Mouse (Mus musculus): ENCODE results near the gene Mymx. TPM values are rescaled to one million over a fixed set of nuclear protein-coding genes. Genes with fewer than 3 reads are reported as not detected.

The Mymx gene
- total and polyA plus RNA-seq, 3 experiments, result not detected

- peak; percentile 80 for DNase-seq (ENCODE audit: extremely low read depth)
- peaks cover 14 to 42% of the 10 kb centered on the region in 2 experiments for H3K4me1 ChIP-seq (ENCODE audit: control insufficient read depth in 1 of 2, insufficient read depth in 2 of 2)
- H3K27me3 ChIP-seq (replicated peaks), result no peaks in the 10 kb centered on the region
- H3K79me2 ChIP-seq (replicated peaks; ENCODE audit: control insufficient read depth, extremely low read depth, insufficient read depth, poor library complexity, severe bottlenecking), result peaks cover 33% of the 10 kb centered on the region
- peak overlapping the region; percentile 79 for H3K4me2 ChIP-seq (ENCODE audit: insufficient read depth, low read depth, poor library complexity, severe bottlenecking)
- H3K9me3 ChIP-seq (replicated peaks; ENCODE audit: low read length), result no peaks in the 10 kb centered on the region
- no peak for TF ChIP-seq CHD1 (IDR thresholded peaks at IDR 0.05; ENCODE audit: low read depth, low read length)
- peak; percentile 12; the same call in 1 of the 2 replicates for TF ChIP-seq MAX (IDR thresholded peaks at IDR 0.05; ENCODE audit: low read length)
- peak; percentile 64; the same call in 1 of the 2 replicates for TF ChIP-seq ZMIZ1 (IDR thresholded peaks at IDR 0.05; ENCODE audit: low read depth, low read length)
- no peak for TF ChIP-seq SMC3 (IDR thresholded peaks at IDR 0.05; ENCODE audit: low read depth, low read length)
- no peak for TF ChIP-seq CHD2 (IDR thresholded peaks at IDR 0.05; ENCODE audit: low read length)
- no peak for TF ChIP-seq POLR2A (IDR thresholded peaks at IDR 0.05; ENCODE audit: low read depth, low read length)
- TF ChIP-seq IRF4 (IDR thresholded peaks at IDR 0.05; ENCODE audit: low read depth, low read length), result peak; percentile 75
- no peak for TF ChIP-seq UBTF (IDR thresholded peaks at IDR 0.05; ENCODE audit: low read depth, low read length)
- TF ChIP-seq SIN3A (IDR thresholded peaks at IDR 0.05; ENCODE audit: low read length), result peak; percentile 47; the same call in 1 of the 2 replicates
- peak; percentile 34; the same call in 1 of the 2 replicates for TF ChIP-seq EP300 (IDR thresholded peaks at IDR 0.05; ENCODE audit: low read length)
- TF ChIP-seq NELFE (IDR thresholded peaks at IDR 0.05; ENCODE audit: low read depth, low read length), result peak; percentile 30; the same call in 1 of the 2 replicates
- 0 out of 2 replicates have a peak, but pooled peaks have one; percentile 35 for TF ChIP-seq HCFC1 (IDR thresholded peaks at IDR 0.05; ENCODE audit: low read depth, low read length)
- TF ChIP-seq USF2 (conservative IDR thresholded peaks at IDR 0.05; ENCODE audit: low read depth, low read length), result no peak
- 0 out of 2 replicates have a peak, but pooled peaks have one; percentile 35 for TF ChIP-seq MYC (IDR thresholded peaks at IDR 0.05; ENCODE audit: low read depth, low read length)
- no peak for TF ChIP-seq E2F4 (IDR thresholded peaks at IDR 0.05; ENCODE audit: insufficient replicate concordance, low read depth, low read length)
- TF ChIP-seq MXI1 (IDR thresholded peaks at IDR 0.05; ENCODE audit: low read depth, low read length), result peak; percentile 76; the same call in 1 of the 2 replicates
- no peak for TF ChIP-seq MAFK (IDR thresholded peaks at IDR 0.05; ENCODE audit: insufficient replicate concordance, low read length)
- no peak for TF ChIP-seq TBP (conservative IDR thresholded peaks at IDR 0.05; ENCODE audit: low read depth, low read length)
- TF ChIP-seq RAD21 (IDR thresholded peaks at IDR 0.05; ENCODE audit: low read depth, low read length), result peak; percentile 20
- no peak for TF ChIP-seq RCOR1 (conservative IDR thresholded peaks at IDR 0.05; ENCODE audit: low read depth, low read length)
- no peak for TF ChIP-seq ZKSCAN1 (IDR thresholded peaks at IDR 0.05; ENCODE audit: borderline replicate concordance, low read depth, low read length)
- TF ChIP-seq BHLHE40 (IDR thresholded peaks at IDR 0.05; ENCODE audit: low read depth, low read length), result peak; percentile 56
- peak; percentile 73 for TF ChIP-seq MAZ (IDR thresholded peaks at IDR 0.05; ENCODE audit: low read depth, low read length)
- TF ChIP-seq ELF1 (IDR thresholded peaks at IDR 0.05; ENCODE audit: low read depth, low read length), result peak; percentile 59; the same call in 1 of the 2 replicates
- no peak for TF ChIP-seq GABPA (IDR thresholded peaks at IDR 0.05; ENCODE audit: insufficient replicate concordance, low read depth, low read length)
- peak in 1 of 2 experiments; percentile 34; a peak in 2 of 4 replicates for TF ChIP-seq CTCF (conservative IDR thresholded peaks at IDR 0.05 in 1 of 2, IDR thresholded peaks at IDR 0.05 in 1 of 2; ENCODE audit: low read depth in 2 of 2, low read length in 2 of 2)
- peak; percentile 69; the same call in 1 of the 2 replicates for TF ChIP-seq ETS1 (conservative IDR thresholded peaks at IDR 0.05; ENCODE audit: low read depth, low read length)
- TF ChIP-seq POLR2AphosphoS2 (IDR thresholded peaks at IDR 0.05; ENCODE audit: low read depth, low read length), result no peak
- TF ChIP-seq MEF2A (IDR thresholded peaks at IDR 0.05; ENCODE audit: borderline replicate concordance, low read depth, low read length), result peak; percentile 39; the same call in 1 of the 2 replicates
- TF ChIP-seq NRF1 (IDR thresholded peaks at IDR 0.05; ENCODE audit: low read depth, low read length), result no peak; the same call in 1 of the 2 replicates
- in situ Hi-C loops (cut with MboI; ENCODE audit: low pct_ligation_motif_present, low pct_unique_long_range_greater_than_20kb, low sequenced_read_pairs), result loop anchor here (5.0 kb wide), 1 partner anchor 37 kb away; no protein-coding TSS in a partner anchor
- peaks cover 16 to 30% of the 10 kb centered on the region in 2 experiments for H3K36me3 ChIP-seq (replicated peaks in 1 of 2; ENCODE audit: control insufficient read depth in 1 of 2, insufficient read depth in 1 of 2, low read length in 1 of 2)
- peak overlapping the region; percentile 18; the same call in 1 of the 2 replicates for H3K9ac ChIP-seq (ENCODE audit: insufficient read depth, low read depth)
- H3K4me3 ChIP-seq (replicated peaks in 1 of 3; ENCODE audit: low read depth in 2 of 3, low read length in 2 of 3, poor library complexity in 1 of 3), result peak overlapping the region in 1 of 3 experiments; percentile 90
- peak overlapping the region; percentile 65 for H3K27ac ChIP-seq (ENCODE audit: insufficient read depth, low read depth)
- dilution Hi-C loops (cut with MboI; ENCODE audit: extremely low pct_ligation_motif_present, extremely low pct_unique_long_range_greater_than_20kb, low sequenced_read_pairs), result no loop called here
Observed at GRCm38 (mm10) chr17:45554420-45554819, 47.5 kb downstream of the Mymx start.

All from CH12.LX (cell line).